Mouse (Mus musculus): ENCODE results near the gene Shisa4.

DNA sequence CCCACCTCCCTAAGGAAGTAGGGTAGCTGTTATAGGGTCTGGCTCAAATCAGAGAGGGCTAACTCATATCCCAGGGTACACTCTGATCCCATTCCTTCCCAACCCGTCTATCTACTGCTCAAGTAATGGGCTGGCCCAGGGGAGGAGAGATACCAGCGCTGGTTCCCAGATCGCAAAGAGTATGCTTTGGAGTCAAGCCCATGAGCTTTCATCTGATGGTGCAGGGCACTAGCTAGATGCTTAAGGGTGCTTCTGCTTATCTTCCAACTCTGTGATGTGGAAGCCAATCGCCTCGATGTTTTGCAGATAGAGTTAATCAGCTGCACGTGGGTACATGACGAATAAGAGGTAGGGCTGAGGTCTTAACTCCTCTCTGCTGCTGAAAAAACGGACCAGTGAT is 7.4 kb downstream of the Shisa4 start:
- TF ChIP-seq CTCF (IDR thresholded peaks at IDR 0.05) (no peak), EP300 (IDR thresholded peaks at IDR 0.05; ENCODE audit: insufficient read depth, low read depth, low read length) (no peak)
